Mouse (Mus musculus) CD4-positive, CD25-positive, alpha-beta regulatory T cell, adult 4 months (primary cell): Measurements from ENCODE around the gene Zzz3. TPM values are rescaled to one million over a fixed set of nuclear protein-coding genes. Genes with fewer than 3 reads are reported as not detected.

Experiments
- ATAC-seq: one replicate; pipeline ENCODE4 v1.8.0; 2017
- polyA plus RNA-seq, 2 experiments: library from polyadenylated mRNA; unstranded; fragments of 100-300 nt; shearing (Covaris generic); gene quantifications; one replicate each; pipeline ENCODE4 v1.2.1; 2017

Gene Zzz3
- polyA plus RNA-seq, 2 experiments from 2014 or later = 33.7 to 34.7 TPM

DNA sequence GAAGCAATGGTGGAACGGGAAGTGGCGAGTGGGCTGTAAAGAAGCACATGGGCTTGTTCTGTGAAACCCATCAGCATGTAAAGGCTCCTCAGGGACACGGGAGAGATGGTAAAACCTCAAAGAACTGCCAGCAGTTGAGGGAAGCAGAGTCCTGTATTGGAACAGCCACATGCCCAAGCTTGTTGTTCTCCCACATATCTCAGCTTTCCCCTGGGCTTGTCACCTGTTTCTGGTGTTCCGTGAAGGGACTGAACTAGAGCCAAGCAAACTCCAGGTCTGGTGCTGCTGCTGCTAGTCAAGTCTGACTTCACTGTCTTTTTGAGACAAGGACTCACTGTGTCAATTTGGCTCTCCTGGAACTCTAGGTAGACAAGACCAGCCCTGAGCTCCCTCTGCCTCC is 72.0 kb downstream of the Zzz3 start:
- no peak for ATAC-seq

DNA sequence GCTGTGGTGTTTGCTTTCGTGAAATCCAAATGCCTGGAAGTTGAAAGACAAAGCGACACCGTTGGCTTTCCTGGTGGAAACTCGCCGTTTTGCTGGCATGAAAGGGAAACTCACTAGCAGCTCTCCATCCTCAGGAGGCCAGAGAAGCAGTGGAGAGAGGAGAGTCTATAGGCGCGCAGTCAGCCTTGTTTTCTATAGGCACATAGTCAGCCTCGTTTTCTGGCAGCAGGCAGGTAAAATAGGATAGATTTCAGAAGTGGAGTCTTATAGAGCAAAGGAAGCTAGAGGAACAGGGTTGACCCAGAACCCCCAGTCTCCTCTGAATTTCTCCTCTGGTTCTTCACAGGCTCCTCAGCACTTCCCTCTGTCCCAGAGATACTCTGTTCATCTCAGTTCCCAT is 72.8 kb downstream of the Zzz3 start:
- no peak for ATAC-seq

DNA sequence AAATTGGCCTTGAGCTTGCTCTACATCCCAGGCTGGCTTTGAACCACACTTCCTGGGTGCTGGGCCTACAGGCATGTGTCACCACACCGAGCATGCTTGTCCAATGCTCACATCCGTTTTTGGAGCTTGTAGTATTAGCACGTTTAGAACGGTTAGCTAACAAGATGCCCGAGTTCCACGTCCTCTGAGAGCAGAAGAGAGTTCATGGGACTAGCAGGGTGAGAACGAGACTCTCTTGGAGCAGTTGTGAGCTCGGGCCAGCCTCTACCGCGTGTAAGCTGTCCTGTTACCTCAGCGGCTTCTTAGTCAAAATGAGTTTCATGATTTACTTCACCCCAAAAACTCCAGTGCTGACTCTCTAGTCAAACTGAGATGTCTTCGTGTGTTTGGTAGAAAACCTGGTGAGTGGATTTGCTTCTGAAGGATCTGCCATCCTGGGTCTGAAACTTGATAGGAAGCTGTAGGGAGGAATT is 73.3 kb downstream of the Zzz3 start:
- ATAC-seq = no peak

DNA sequence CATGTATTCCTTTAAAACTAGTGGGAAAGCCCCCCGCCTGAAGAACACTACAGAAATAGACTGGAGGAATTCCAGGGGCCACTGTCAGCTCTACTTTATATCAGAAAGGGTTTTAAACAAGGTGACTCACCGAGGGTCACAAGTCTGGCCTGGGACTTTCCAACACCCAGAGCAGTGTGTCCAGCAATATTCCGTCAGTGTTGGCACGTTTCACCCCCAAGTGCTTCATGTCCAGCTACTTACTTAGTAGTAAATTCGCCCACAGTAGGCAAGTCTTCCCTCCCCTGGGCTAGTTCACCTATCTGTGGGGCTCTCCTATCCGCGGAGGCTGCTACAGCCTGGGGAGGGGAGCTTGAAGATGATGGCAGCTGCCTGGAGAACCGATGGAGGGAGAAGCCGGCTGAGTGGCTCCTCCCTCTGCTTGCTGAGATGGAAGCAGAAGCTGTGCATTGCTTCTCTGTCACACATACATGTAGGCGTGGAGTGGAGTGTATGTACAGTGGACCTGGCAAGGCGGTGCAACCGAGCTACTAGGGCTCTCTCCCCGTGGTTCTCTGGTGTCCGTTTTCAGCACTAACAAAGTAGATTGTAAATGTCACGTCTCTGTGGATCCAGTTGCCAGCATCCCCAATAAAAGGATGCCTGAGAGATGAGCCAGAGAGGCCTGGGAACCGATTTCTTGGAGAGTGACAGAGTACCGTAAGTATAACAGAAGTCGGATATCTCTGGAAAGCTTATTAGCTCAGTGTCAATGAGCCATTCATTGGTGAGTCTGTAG is 74.3 kb downstream of the Zzz3 start:
- ATAC-seq = no peak

DNA sequence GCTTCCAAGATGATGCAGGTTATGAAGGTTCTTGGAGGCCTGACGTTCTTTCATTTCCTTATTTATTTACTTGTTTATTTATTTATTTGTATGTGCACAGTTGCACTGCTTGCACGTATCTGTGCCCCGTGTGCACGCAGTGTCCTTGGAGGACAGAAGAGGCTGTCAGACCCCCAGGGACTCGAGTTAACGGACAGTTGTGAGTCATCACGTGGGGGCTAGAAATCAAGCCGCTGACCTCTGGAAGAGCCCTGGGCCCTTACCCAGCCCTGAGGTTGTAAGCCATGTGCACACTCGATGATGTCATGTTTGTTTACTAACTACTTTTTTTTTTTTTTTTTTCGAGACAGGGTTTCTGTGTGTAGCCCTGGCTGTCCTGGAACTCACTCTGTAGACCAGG is 75.1 kb downstream of the Zzz3 start:
- ATAC-seq = no peak

DNA sequence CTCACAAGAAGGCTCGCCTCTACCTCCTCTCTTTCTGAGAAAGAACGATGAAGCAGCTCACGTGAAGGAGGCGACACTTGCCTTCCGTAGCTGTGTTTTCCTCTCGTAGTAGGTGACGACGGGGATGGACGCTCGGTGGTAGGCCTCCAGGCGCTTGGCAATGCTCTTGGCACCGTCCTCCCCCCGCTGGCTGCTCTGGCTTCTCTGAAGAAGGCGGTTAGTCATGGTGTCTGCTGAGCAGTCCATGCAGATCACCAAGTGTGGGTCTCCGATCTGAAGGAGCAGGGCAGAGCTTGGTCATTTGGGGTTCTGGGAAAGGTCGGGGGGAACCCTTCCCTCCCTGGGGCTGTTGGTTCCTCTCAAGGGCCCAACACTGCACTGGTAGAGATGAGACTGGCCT is 77.4 kb downstream of the Zzz3 start:
- ATAC-seq = no peak

DNA sequence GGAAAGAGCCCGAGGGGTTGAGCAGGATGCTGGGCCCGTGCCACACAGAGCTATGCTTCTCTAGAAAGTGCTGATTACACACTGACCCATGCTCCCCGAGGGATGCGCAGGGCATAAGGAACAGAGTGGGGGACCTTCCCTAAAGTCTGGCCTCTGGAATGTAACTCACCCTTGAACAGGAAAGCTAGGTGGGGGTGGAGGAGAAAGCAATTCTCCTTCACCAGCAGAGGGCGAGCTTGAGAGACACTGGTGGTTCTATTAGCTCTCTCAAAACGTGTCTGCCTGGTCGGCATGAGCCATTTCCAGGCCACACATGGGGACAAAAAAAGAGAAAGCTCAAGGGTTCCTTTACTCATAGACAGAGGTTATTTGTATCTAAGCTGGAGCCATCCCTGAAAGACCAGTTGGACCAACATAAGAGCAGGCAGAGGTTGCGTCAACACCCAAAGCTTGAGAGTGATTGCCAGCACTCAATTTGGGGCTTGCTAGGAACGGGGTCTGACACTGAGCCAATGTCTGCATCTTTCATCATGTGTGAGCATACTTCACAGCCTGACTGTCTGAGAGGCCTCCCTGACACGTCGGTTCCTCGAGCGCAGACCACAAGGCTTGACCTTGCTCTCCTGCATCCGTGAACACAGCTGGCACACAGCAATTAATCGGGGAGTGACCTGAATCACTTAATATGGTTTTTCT is 79.5 kb downstream of the Zzz3 start:
- ATAC-seq = no peak

DNA sequence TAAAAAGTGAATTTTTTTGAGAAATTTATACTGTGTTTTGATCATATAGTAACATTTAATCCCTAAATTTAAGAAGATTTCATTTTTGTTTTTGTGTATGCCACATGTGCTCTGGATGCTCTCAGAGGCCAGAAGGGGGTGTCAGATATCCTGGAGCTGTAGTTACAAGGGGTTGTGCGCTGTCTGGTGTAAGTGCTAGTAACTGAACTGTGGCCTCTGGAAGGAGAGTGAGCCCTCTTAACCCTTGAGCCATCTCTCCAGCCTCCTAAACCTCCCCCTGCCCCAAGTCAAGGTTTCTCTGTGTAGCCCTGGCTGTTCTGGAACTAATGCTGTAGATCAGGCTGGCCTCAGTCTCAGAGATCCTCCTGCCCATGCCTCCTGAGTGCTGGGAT is 80.0 kb downstream of the Zzz3 start:
- no peak for ATAC-seq

DNA sequence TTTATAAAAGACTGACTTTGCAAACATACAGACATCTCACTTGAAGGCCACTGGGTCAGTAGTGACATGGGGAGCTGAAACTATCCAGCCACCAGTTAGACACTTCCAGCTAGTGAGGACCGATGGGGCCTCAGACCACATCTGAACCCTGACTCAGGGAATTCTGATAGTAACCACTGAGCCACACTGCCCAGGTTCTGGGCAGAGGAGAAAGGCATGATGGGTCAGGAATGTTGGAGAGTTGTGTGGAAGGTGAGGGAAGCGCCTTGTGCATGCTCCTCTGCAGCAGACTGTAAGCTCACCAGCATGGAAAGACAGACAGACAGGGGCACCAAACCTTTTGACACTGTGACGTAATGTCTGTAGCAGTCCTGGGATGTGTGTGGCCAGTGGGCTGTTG is 80.6 kb downstream of the Zzz3 start:
- no peak for ATAC-seq

DNA sequence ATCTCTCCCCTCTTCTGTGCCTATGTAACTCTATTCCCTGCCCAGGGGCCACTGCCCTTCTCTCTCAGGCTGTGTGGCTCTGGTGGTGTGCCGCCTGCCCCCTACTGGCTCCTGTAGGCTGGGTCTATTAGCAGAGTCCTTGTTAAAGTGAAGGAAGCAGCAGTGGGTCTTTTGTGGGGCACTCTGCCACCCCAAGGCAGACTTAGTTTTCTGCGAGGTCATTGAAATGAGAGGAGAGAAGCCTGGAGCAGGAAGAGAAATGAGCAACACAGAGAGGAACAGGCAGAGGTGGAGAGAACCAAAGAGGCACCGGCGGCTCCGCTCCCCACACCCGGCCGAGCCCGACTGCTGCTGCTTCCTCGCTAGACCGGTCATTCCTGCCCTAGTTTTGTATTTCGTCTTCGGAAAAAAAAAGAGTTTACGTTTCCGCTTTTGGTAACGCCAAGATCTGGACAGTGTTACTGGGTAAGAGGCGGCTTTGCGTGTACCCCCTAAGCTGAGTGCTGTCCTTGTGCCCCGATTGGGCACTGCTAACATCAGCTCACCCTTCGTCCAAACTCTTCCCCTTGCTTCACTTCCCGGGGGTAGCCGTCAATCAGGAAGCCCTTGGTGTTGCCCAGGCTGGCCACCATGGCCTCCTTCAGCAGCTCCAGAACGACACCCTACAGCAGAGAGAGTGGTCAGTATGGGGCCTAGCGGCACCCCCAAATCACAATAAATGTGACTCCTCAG is 82.7 kb downstream of the Zzz3 start:
- peak; percentile 79 for ATAC-seq

DNA sequence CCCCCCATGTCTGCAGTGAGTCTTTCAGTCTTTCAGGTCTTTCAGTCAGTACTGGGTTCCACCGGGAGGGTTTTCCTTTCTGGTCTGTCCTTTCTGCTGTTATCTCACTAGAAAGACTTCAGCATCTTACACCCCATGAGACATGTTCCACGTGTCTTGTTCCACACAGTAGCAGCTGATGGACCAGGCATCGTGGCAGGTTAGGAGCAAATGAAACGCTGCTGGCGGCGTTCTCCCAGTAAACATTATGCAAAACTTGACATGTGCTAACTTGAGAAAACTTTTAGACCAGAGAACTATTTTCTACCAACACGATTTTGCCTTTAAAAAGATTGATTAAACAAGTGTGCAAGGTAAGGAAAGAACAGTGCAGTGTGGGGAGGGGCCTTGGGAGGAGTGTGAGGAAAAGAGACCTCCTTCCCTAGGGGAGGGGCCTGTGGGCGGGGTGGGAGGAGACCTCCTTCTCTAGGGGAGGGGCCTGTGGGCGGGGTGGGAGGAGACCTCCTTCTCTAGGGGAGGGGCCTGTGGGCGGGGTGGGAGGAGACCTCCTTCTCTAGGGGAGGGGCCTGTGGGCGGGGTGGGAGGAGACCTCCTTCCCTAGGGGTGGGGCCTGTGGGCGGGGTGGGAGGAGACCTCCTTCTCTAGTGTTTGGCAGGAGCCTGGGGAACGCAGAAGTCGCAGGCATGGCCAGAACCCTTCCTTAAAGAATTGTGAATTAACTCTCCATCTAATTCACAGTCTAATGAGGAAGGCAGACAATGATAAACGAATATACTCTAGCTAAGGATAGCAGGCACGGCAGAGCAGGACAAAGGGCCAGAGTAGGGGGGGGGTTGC is 83.5 kb downstream of the Zzz3 start:
- ATAC-seq = peak; percentile 54

DNA sequence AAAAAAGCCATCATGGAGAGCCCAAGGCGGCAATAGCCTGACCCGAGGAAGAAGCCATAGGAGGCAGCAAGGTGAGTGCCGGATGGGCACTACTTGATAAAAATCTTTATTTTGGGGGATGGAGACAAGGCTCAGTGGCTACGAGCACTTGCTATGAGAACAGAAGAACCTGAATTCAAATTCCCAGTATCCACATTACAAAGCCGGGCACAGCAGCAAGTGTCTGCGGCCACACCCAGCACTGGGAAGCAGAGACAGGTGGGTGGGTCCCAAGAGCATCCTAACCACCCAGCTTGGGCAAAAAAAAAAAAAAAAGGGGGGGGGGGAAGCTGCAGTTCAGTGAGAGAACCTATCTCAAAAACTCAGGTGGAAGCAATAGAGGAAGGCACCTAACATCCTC is 85.1 kb downstream of the Zzz3 start:
- no peak for ATAC-seq

DNA sequence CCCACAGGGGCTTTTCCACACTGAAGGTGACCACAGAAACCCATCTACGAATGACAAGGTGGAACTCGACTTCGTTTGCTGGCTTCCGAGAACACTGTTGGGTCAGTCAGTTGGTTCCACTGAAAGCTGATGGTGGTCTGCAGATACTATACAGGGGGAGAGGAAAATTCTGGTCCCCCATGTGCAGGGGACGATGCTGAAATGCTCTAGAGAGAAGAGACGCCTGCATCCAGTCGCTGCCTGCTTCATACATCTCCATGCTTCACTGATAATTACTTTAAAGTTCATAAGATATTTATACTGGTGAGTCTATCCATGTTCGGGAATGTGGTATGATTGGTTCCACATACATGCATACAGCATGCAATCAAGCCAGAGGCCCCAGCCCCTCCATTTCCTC is 86.9 kb downstream of the Zzz3 start:
- no peak for ATAC-seq

DNA sequence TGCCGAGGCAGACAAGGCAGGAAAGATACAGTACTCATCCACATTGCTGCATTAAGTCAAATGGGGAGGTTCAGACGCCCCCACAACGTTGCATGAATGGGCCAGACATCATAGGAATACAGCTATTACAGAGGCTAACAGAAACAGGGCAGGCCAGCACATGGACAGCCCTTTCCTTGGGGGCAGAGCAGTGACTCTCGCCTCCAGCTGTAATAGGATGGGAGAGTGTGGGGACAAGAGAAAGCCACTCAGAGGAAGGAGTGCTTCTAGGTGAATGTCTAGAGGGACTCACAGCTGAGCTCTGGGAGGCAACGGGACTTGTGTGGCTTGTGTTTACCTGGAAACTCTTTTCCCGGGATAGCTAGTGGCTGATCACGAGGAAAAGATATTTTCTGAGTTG is 88.5 kb downstream of the Zzz3 start:
- no peak for ATAC-seq

DNA sequence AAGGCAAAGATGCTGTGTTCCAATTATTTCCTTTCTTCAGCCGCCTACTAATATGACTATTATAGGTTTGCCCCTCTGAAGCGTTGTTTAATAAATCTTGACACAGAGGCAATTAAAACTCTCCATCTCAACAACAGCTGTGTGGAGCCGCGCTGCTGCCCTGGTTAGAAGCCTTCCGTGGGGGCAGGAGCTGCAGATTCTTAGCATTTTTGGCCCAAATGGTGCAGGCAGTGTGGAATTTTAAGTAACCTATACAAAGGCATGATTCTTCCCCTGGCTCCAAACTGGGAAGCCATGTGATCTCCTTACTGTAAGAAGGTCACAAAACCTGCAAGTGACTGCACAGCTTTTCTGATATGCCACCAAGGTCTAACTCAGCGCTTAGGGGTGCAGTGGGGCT is 88.9 kb downstream of the Zzz3 start:
- ATAC-seq = no peak

DNA sequence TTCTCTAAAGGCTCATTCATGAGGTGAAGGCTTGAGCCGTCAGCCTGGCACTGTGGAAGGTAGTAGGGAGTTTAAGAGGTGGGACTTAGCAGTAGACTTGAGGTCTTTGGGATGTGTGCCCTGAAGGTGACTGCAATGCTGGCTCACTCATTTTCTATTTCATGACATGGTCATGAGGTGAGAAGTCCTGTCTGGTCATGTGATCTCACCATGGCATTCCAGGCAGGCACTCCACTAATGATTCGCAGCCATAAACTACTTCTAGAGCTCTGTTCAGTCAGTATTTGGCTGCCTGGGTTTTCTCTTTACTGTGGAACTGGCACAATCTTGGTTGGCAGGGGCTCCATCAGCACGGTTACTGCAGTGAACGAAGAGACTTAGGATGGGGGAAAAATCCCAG is 93.7 kb downstream of the Zzz3 start:
- no peak for ATAC-seq

DNA sequence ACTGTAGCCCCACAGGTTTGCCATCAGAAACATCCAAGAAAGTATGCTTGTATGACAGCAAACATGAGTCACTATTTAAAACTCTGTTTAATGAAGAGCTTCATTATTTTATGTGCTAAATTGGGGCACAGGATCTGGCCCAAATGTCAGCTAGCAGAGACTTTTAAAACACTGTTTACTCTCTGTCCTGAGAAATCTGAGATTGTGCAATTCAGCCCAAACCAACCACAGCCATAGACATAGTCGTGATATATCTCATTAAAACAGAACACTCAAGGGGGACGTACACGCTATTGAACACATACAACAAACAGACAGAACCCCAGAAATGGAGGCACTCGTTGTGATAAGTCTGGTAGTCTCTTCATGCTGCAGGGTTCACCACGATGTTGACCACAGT is 95.2 kb downstream of the Zzz3 start:
- no peak for ATAC-seq

DNA sequence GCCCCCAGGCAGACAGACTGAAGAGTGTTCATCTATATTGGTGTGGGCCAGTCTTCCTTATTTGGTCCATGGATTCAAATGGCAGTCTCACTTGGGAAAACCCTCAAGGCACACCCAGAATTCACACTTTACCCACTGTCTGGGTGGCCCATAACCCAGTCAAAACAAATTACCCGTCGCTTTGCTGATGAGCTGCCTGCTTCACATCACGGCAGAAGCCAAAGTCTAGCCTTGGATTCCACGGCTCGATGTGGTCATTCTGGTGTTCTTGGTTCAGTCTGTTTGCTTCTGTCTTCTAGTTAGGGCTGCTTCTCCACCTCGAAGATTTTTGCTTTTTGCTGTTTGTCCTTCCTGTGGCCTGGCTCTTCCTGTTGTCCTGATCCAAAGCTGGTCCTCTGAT is 97.0 kb downstream of the Zzz3 start:
- no peak for ATAC-seq

DNA sequence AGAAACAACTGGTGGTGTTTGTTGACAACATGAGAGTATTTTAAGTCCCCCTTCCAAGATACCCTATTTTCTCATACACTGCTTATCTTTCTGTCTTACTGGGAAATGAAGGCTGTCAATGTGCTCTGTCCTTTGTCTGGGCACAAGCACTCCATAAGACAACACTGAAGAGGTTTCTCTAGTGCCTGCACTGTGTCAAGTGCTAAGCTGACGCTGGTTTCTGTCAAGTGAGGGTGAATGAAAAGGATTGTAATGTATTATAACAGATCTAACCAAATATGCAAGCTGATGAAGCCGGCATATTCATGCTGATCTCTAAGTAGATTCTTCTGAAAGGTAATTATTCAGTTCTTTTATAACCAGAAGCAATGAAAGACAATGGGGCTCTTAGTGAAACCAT is 98.5 kb downstream of the Zzz3 start:
- no peak for ATAC-seq

DNA sequence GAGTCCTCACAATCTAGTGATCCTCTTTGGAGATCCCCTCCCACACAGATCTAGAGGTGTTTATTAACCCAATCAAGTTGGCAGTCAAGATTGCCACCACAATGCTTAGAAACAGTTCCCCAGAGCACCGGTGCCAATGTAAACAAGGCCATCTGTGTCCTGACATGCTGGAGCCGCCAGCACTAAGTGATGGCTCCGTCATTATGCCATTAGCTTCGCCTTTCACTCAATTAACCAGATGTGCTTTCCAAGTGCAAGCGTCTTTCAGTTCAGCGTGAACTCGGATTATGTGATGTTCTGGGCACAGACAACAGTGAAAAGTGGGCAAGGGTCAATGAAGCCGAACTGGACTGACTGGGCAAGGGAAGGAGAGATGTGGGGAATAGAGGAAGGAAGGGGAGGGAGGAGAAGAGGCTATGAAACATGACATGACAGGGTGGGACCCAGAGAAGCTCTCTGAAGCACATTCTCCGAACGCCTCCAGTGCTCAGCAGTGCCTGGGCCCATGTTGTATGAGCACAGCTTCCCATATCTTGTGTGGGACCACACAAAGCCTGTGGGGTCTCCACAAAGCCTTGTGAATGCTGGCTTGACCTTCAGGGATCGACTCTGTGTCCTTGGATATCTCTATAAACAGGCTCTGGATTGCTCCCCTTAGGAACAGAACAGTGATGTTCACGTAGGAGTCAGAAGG is 99.5 kb downstream of the Zzz3 start:
- ATAC-seq = no peak

DNA sequence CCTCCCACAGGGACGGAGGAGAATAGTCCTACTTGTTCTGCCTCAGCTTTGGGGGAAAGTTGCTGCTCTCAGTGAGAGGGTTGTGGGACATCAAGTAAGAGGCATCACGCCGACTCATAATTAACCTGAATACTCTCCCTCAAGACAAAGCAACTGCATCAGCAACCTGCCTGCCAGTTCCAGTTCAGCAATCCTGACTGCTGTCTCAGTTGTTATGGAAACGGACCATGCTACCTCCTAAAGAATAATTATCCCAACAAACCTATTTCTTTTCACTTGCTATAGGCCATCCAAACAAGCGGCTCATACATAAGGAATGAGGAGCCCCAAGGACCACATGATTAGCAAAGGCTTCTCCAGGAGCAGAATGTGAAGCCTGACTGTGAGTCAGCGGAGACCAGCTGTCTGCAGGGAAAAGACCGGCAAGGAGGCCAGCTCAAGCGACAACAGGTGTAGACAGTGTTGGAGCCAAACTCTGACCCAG is 100.2 kb downstream of the Zzz3 start:
- no peak for ATAC-seq

DNA sequence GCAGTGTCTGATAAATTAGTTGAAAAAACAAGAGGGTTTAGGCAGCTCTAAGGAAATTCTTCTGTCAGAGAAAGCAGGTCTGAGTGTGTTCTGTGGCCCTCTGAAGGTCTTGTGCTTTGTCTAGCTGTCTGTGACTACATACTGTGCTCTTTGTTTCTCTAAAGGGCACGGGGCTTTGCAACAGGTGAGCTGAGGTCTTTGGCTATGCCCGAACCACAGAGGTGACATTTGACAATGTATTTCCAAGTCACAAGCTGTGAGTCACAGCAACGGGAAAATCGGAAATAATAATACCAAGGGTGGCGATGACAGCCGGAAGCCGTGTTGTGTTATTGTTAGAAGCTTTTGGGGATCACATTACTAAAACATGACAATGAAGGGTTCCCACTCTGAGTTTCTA is 101.8 kb downstream of the Zzz3 start:
- ATAC-seq = no peak
